Mouse (Mus musculus) CH12.LX (cell line): ENCODE results near the gene Ankrd2.

Experiments
- BHLHE40 ChIP-seq: IDR thresholded peaks from 2 replicates; pipeline ENCODE4 v1.6.1; 2011; ENCODE audit warnings: mild to moderate bottlenecking, low read depth, low read length, improper control_type of control experiment
- CTCF ChIP-seq, 2 experiments: IDR thresholded peaks in 1 of 2; conservative IDR thresholded peaks in 1 of 2; 2 replicates each; pipeline ENCODE4 v1.5.1; 2011 to 2012; ENCODE audit warnings: low read depth in 2 of 2, low read length in 2 of 2, improper control_type of control experiment in 1 of 2, inconsistent platforms in 1 of 2, mild to moderate bottlenecking in 1 of 2, moderate library complexity in 1 of 2
- EP300 ChIP-seq: IDR thresholded peaks from 2 replicates; pipeline ENCODE4 v1.6.1; 2011; ENCODE audit warnings: low read length, improper control_type of control experiment
- GABPA ChIP-seq: IDR thresholded peaks from 2 replicates; pipeline ENCODE4 v1.6.1; 2012; ENCODE audit warnings: low read depth, low read length, improper control_type of control experiment, inconsistent platforms; ENCODE audit not compliant: insufficient replicate concordance
- HCFC1 ChIP-seq: IDR thresholded peaks from 2 replicates; pipeline ENCODE4 v1.6.1; 2012; ENCODE audit warnings: low read depth, mild to moderate bottlenecking, inconsistent platforms, low read length, improper control_type of control experiment
- JUN ChIP-seq: IDR thresholded peaks from 2 replicates; pipeline ENCODE4 v1.6.1; 2011; ENCODE audit warnings: low read depth, mild to moderate bottlenecking, low read length, improper control_type of control experiment, moderate library complexity; ENCODE audit not compliant: insufficient read depth
- KAT2A ChIP-seq: IDR thresholded peaks from 2 replicates; pipeline ENCODE4 v1.6.1; 2012; ENCODE audit warnings: low read length, improper control_type of control experiment, inconsistent platforms; ENCODE audit not compliant: insufficient replicate concordance
- MEF2A ChIP-seq: IDR thresholded peaks from 2 replicates; pipeline ENCODE4 v1.6.1; 2014; ENCODE audit warnings: low read depth, mild to moderate bottlenecking, inconsistent platforms, low read length, improper control_type of control experiment, borderline replicate concordance
- MYC ChIP-seq: IDR thresholded peaks from 2 replicates; pipeline ENCODE4 v1.6.1; 2011; ENCODE audit warnings: low read depth, mild to moderate bottlenecking, improper control_type of control experiment, low read length
- POLR2AphosphoS2 ChIP-seq: IDR thresholded peaks from 2 replicates; pipeline ENCODE4 v1.6.1; 2011; ENCODE audit warnings: low read depth, low read length, improper control_type of control experiment

- no peak for TF ChIP-seq BHLHE40
- no peak for TF ChIP-seq CTCF (conservative IDR thresholded peaks at IDR 0.05 in 1 of 2, IDR thresholded peaks at IDR 0.05 in 1 of 2; ENCODE audit: low read depth in 2 of 2, low read length in 2 of 2)
- TF ChIP-seq EP300, result no peak
- TF ChIP-seq KAT2A, result no peak
- TF ChIP-seq HCFC1, result no peak
- TF ChIP-seq POLR2AphosphoS2, result no peak
- TF ChIP-seq JUN, result no peak
- TF ChIP-seq MEF2A, result no peak
- no peak for TF ChIP-seq MYC
- TF ChIP-seq GABPA, result no peak
Measured at GRCm38 (mm10) chr19:42075051-42075450, 39.3 kb downstream of the Ankrd2 start.
